Mouse (Mus musculus) myocyte (in vitro differentiated cells): ENCODE results near the gene Gtf3c2.

ENCODE experiments used
- E2F4 ChIP-seq: IDR thresholded peaks from one replicate; pipeline ENCODE4 v1.6.1; 2011; ENCODE audit warnings: mild to moderate bottlenecking, control low read depth, moderate library complexity; ENCODE audit not compliant: insufficient read depth
- MAX ChIP-seq: IDR thresholded peaks from one replicate; pipeline ENCODE4 v1.6.1; 2011; ENCODE audit warnings: low read depth, mild to moderate bottlenecking, control low read depth
- POLR2A ChIP-seq: IDR thresholded peaks from one replicate; pipeline ENCODE4 v1.6.1; 2011; ENCODE audit warnings: low read depth, mild to moderate bottlenecking, control low read depth, moderate library complexity; ENCODE audit not compliant: insufficient read length
- REST ChIP-seq: IDR thresholded peaks from one replicate; pipeline ENCODE4 v1.6.1; 2011; ENCODE audit warnings: mild to moderate bottlenecking, control low read depth, moderate library complexity; ENCODE audit not compliant: insufficient read depth, insufficient read length
- SRF ChIP-seq: IDR thresholded peaks from one replicate; pipeline ENCODE4 v1.6.1; 2011; ENCODE audit warnings: low read depth; ENCODE audit not compliant: control insufficient read depth, insufficient read length
- TCF12 ChIP-seq: IDR thresholded peaks from one replicate; pipeline ENCODE4 v1.6.1; 2011; ENCODE audit warnings: mild to moderate bottlenecking, control low read depth; ENCODE audit not compliant: poor library complexity, insufficient read depth, severe bottlenecking
- TCF3 ChIP-seq: IDR thresholded peaks from one replicate; pipeline ENCODE4 v1.6.1; 2011; ENCODE audit warnings: low read depth, control low read depth; ENCODE audit not compliant: insufficient read length
- USF1 ChIP-seq: IDR thresholded peaks from one replicate; pipeline ENCODE4 v1.6.1; 2011; ENCODE audit warnings: low read depth, mild to moderate bottlenecking, control low read depth, moderate library complexity

DNA sequence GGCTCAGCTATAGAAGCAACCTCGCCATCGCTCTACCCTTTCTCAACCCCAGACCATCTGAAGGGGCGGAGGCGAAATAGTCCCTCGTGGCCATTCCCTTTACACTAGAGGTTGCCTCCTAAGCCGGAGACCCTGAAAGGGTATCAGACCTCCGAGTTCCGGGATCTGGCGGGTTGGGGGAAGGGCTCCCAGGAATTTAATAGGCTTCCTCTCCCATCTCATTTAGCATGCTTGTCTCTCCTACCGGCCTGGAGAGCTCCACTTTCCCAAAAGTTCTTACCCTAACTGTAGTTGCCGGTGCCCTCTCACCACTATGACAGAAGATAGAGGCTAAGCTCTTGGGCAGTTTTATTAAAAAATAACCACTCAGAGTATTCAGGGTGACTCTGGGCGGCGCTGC is 42.3 kb downstream of the Gtf3c2 start:
- TF ChIP-seq TCF3, result no peak
- TF ChIP-seq POLR2A, result no peak
- TF ChIP-seq E2F4, result no peak
- no peak for TF ChIP-seq TCF12
- no peak for TF ChIP-seq REST
- no peak for TF ChIP-seq MAX
- no peak for TF ChIP-seq USF1
- no peak for TF ChIP-seq SRF
